Mouse (Mus musculus) CH12.LX (cell line): ENCODE measurements at regions not wholly inside any gene's neighbourhood (a gene's known extent, or its start where the extent isn't known, plus 50 kb on each side); places are given as distances from the start of the nearest gene placed in this dataset.

Experiments used
- DNase-seq: peaks from one replicate; pipeline ENCODE4 v3.0.0-alpha.2; 2013; ENCODE audit errors: extremely low read depth
- H3K27ac ChIP-seq: 2 replicates; pipeline ENCODE4 v1.5.1; 2012; ENCODE audit warnings: low read depth, mild to moderate bottlenecking, control low read depth, moderate library complexity; ENCODE audit not compliant: insufficient read depth
- H3K27me3 ChIP-seq: replicated peaks from 2 replicates; pipeline ENCODE3; 2012; ENCODE audit warnings: inconsistent platforms
- H3K36me3 ChIP-seq, 2 experiments: replicated peaks in 1 of 2; 2 replicates each; pipeline versions ENCODE3 to v1.6.1; 2012; ENCODE audit warnings: inconsistent platforms in 1 of 2, low read length in 1 of 2, mild to moderate bottlenecking in 1 of 2, mixed read lengths in 1 of 2, moderate library complexity in 1 of 2; ENCODE audit not compliant: control insufficient read depth in 1 of 2, insufficient read depth in 1 of 2
- H3K4me1 ChIP-seq, 2 experiments: 2 replicates each; pipeline ENCODE4 v1.6.1; 2012; ENCODE audit warnings: inconsistent platforms in 1 of 2, moderate library complexity in 1 of 2; ENCODE audit not compliant: insufficient read depth in 2 of 2, control insufficient read depth in 1 of 2
- H3K4me2 ChIP-seq: 2 replicates; pipeline ENCODE4 v1.6.1; 2012; ENCODE audit warnings: low read depth, mild to moderate bottlenecking, control low read depth; ENCODE audit not compliant: poor library complexity, insufficient read depth, severe bottlenecking
- H3K4me3 ChIP-seq, 3 experiments: fragments of 150-350 bp in 1 of 3; sonication (generic) in 1 of 3; replicated peaks in 1 of 3; 2 replicates each; pipeline versions ENCODE3 to v1.5.1; 2011 to 2012; ENCODE audit warnings: low read depth in 2 of 3, low read length in 2 of 3, mild to moderate bottlenecking in 2 of 3, moderate library complexity in 2 of 3, control low read depth in 1 of 3, improper control_type of control experiment in 1 of 3, inconsistent platforms in 1 of 3, mixed read lengths in 1 of 3; ENCODE audit not compliant: poor library complexity in 1 of 3
- H3K79me2 ChIP-seq: replicated peaks from 2 replicates; pipeline ENCODE4 v1.6.1; 2012; ENCODE audit warnings: mild to moderate bottlenecking, moderate library complexity; ENCODE audit not compliant: control insufficient read depth, poor library complexity, insufficient read depth, severe bottlenecking; ENCODE audit errors: extremely low read depth
- H3K9ac ChIP-seq: 2 replicates; pipeline ENCODE4 v1.6.1; 2012; ENCODE audit warnings: low read depth, mild to moderate bottlenecking, control low read depth, moderate library complexity; ENCODE audit not compliant: insufficient read depth
- H3K9me3 ChIP-seq: replicated peaks from 2 replicates; pipeline ENCODE3; 2012; ENCODE audit warnings: low read length, inconsistent platforms, mixed read lengths
- BHLHE40 ChIP-seq: IDR thresholded peaks from 2 replicates; pipeline ENCODE4 v1.6.1; 2011; ENCODE audit warnings: mild to moderate bottlenecking, low read depth, low read length, improper control_type of control experiment
- CHD1 ChIP-seq: IDR thresholded peaks from 2 replicates; pipeline ENCODE4 v1.6.1; 2012; ENCODE audit warnings: low read depth, low read length, improper control_type of control experiment, inconsistent platforms
- CHD2 ChIP-seq: IDR thresholded peaks from 2 replicates; pipeline ENCODE4 v1.6.1; 2011; ENCODE audit warnings: low read length, improper control_type of control experiment
- CTCF ChIP-seq, 2 experiments: IDR thresholded peaks in 1 of 2; conservative IDR thresholded peaks in 1 of 2; 2 replicates each; pipeline ENCODE4 v1.5.1; 2011 to 2012; ENCODE audit warnings: low read depth in 2 of 2, low read length in 2 of 2, improper control_type of control experiment in 1 of 2, inconsistent platforms in 1 of 2, mild to moderate bottlenecking in 1 of 2, moderate library complexity in 1 of 2
- E2F4 ChIP-seq: IDR thresholded peaks from 2 replicates; pipeline ENCODE4 v1.6.1; 2011; ENCODE audit warnings: low read depth, low read length, improper control_type of control experiment; ENCODE audit not compliant: insufficient replicate concordance
- HCFC1 ChIP-seq: IDR thresholded peaks from 2 replicates; pipeline ENCODE4 v1.6.1; 2012; ENCODE audit warnings: low read depth, mild to moderate bottlenecking, inconsistent platforms, low read length, improper control_type of control experiment
- JUND ChIP-seq: conservative IDR thresholded peaks from 2 replicates; pipeline ENCODE4 v1.6.1; 2011; ENCODE audit warnings: low read depth, low read length, improper control_type of control experiment
- KAT2A ChIP-seq: IDR thresholded peaks from 2 replicates; pipeline ENCODE4 v1.6.1; 2012; ENCODE audit warnings: low read length, improper control_type of control experiment, inconsistent platforms; ENCODE audit not compliant: insufficient replicate concordance
- MAZ ChIP-seq: IDR thresholded peaks from 2 replicates; pipeline ENCODE4 v1.6.1; 2012; ENCODE audit warnings: low read depth, mild to moderate bottlenecking, inconsistent platforms, low read length, improper control_type of control experiment, moderate library complexity
- NELFE ChIP-seq: IDR thresholded peaks from 2 replicates; pipeline ENCODE4 v1.6.1; 2011; ENCODE audit warnings: low read depth, low read length, improper control_type of control experiment
- POLR2A ChIP-seq: IDR thresholded peaks from 2 replicates; pipeline ENCODE4 v1.6.1; 2011; ENCODE audit warnings: low read depth, mild to moderate bottlenecking, improper control_type of control experiment, low read length
- RCOR1 ChIP-seq: conservative IDR thresholded peaks from 2 replicates; pipeline ENCODE4 v1.6.1; 2012; ENCODE audit warnings: low read depth, mild to moderate bottlenecking, inconsistent platforms, low read length, improper control_type of control experiment
- SIN3A ChIP-seq: IDR thresholded peaks from 2 replicates; pipeline ENCODE4 v1.6.1; 2012; ENCODE audit warnings: low read length, improper control_type of control experiment, inconsistent platforms
- SMC3 ChIP-seq: IDR thresholded peaks from 2 replicates; pipeline ENCODE4 v1.6.1; 2011; ENCODE audit warnings: low read depth, low read length, improper control_type of control experiment
- UBTF ChIP-seq: IDR thresholded peaks from 2 replicates; pipeline ENCODE4 v1.6.1; 2012; ENCODE audit warnings: low read depth, mild to moderate bottlenecking, inconsistent platforms, low read length, improper control_type of control experiment, moderate library complexity
- USF1 ChIP-seq: IDR thresholded peaks from 2 replicates; pipeline ENCODE4 v1.6.1; 2014; ENCODE audit warnings: low read depth, mild to moderate bottlenecking, inconsistent platforms, low read length, improper control_type of control experiment
- USF2 ChIP-seq: conservative IDR thresholded peaks from 2 replicates; pipeline ENCODE4 v1.6.1; 2011; ENCODE audit warnings: low read depth, low read length, improper control_type of control experiment
- ZC3H11A ChIP-seq: IDR thresholded peaks from 2 replicates; pipeline ENCODE4 v1.6.1; 2012; ENCODE audit warnings: low read depth, mild to moderate bottlenecking, inconsistent platforms, low read length, improper control_type of control experiment
- ZMIZ1 ChIP-seq: IDR thresholded peaks from 2 replicates; pipeline ENCODE4 v1.6.1; 2012; ENCODE audit warnings: low read depth, mild to moderate bottlenecking, inconsistent platforms, low read length, improper control_type of control experiment
- dilution Hi-C: fragments of 300-500 bp; cut with MboI; formaldehyde crosslinking; loops from 2 replicates; pipeline ENCODE4 v1.14.3; 2020; ENCODE audit warnings: low sequenced_read_pairs; ENCODE audit not compliant: extremely low pct_unique_long_range_greater_than_20kb, extremely low pct_ligation_motif_present
- in situ Hi-C: fragments of 300-500 bp; cut with MboI; formaldehyde crosslinking; loops from 3 replicates; pipeline ENCODE4 v1.14.3; 2019; ENCODE audit warnings: low sequenced_read_pairs, low pct_ligation_motif_present, low pct_unique_long_range_greater_than_20kb, mixed read lengths

- Histone ChIP-seq H3K27me3 (no peaks in the 10 kb centered on the region), H3K4me2 (no peak overlapping the region), H3K9ac (no peak overlapping the region), H3K9me3 (no peaks in the 10 kb centered on the region), H3K4me1 (no peaks in the 10 kb centered on the region), H3K36me3 (no peaks in the 10 kb centered on the region), H3K79me2 (no peaks in the 10 kb centered on the region), H3K4me3 (no peak overlapping the region)
- in situ Hi-C loops, result no loop called here
- no peak for DNase-seq
- TF ChIP-seq SIN3A (no peak), USF2 (no peak), MAZ (no peak), BHLHE40 (no peak), SMC3 (no peak), USF1 (no peak), CHD1 (no peak), CTCF (conservative IDR thresholded peaks at IDR 0.05 in 1 of 2, IDR thresholded peaks at IDR 0.05 in 1 of 2; ENCODE audit: low read depth in 2 of 2, low read length in 2 of 2) (no peak), KAT2A (no peak), RCOR1 (no peak), ZC3H11A (no peak), NELFE (no peak)
- TF ChIP-seq, all 38 proteins: peak for 0
- dilution Hi-C loops, result no loop called here
- H3K27ac ChIP-seq, result no peak overlapping the region
These were observed 288.7 kb upstream of the Plscr5 start for GRCm38 (mm10) chr9:91904066-91904465.

- in situ Hi-C loops, result no loop called here
- H3K4me1 ChIP-seq, result no peaks in the 10 kb centered on the region
- H3K79me2 ChIP-seq, result no peaks in the 10 kb centered on the region
- H3K36me3 ChIP-seq, result no peaks in the 10 kb centered on the region
- dilution Hi-C loops, result no loop called here
- H3K4me2 ChIP-seq, result no peak overlapping the region
- no peak for DNase-seq
- no peak overlapping the region for H3K4me3 ChIP-seq
- H3K9ac ChIP-seq, result no peak overlapping the region
- H3K27me3 ChIP-seq, result no peaks in the 10 kb centered on the region
- no peak overlapping the region for H3K27ac ChIP-seq
- TF ChIP-seq ZMIZ1, result no peak
- TF ChIP-seq UBTF, result no peak
- TF ChIP-seq SIN3A, result no peak
- no peak for TF ChIP-seq CHD2
- no peak for TF ChIP-seq USF2
- no peak for TF ChIP-seq MAZ
- no peak for TF ChIP-seq KAT2A
- TF ChIP-seq POLR2A, result no peak
- TF ChIP-seq HCFC1, result no peak
- no peak for TF ChIP-seq JUND
- no peak for TF ChIP-seq RCOR1
- no peak for TF ChIP-seq BHLHE40
- TF ChIP-seq E2F4, result no peak
- TF ChIP-seq, all 38 proteins: peak for 0
- H3K9me3 ChIP-seq, result no peaks in the 10 kb centered on the region
These were observed 291.8 kb upstream of the Plscr5 start for GRCm38 (mm10) chr9:91900956-91901355.
